Mouse (Mus musculus): ENCODE data around the gene Col5a1. TPM values are rescaled to one million over a fixed set of nuclear protein-coding genes. Genes with fewer than 3 reads are reported as not detected.

Col5a1 gene
- polyA plus RNA-seq, 1 experiment from 2014 or later, result 124 TPM

DNA sequence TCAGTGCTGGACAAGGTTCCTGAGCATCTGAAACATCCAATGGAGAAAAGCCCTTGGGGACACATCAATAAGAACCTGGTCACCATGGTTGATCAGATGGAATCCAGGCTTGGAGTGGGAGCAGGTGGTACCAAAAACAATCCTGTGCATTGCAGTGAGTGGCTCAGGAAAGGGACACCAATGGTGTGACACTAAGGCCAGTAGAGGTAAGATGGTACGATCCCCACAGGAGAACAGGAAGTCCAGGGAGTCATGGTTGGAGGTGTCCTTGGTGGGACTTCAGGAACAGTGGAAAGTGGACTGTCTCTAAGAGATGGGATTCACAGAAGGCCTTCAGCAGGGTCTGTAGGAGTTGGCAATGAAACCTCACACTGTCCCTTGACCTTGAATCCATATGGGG, 154.2 kb downstream of the Col5a1 start:
- peaks cover 39% of the 10 kb centered on the region for H3K36me3 ChIP-seq (ENCODE audit: control insufficient read depth, insufficient read depth, low read length)
- no peaks in the 10 kb centered on the region for H3K4me1 ChIP-seq (replicated peaks; ENCODE audit: control insufficient read depth, insufficient read depth, low read length)
- no peaks in the 10 kb centered on the region for H3K9me3 ChIP-seq (ENCODE audit: control insufficient read depth, low read length)
- H3K4me3 ChIP-seq (ENCODE audit: low read depth, low read length), result no peak overlapping the region
- 92% methylated on average over 1 of the region's 1 CpGs for WGBS
- no peak for DNase-seq (ENCODE audit: low spot score)
- no peak for ATAC-seq (replicated peaks; ENCODE audit: low FRiP score, low TSS enrichment, low read depth)
- no peak overlapping the region for H3K27ac ChIP-seq (ENCODE audit: low read depth)
- H3K4me2 ChIP-seq (ENCODE audit: low read length), result no peak overlapping the region
- no peaks in the 10 kb centered on the region for H3K27me3 ChIP-seq (replicated peaks; ENCODE audit: control insufficient read depth, insufficient read depth, low read length)
- no peak overlapping the region for H3K9ac ChIP-seq (ENCODE audit: low read length)

DNA sequence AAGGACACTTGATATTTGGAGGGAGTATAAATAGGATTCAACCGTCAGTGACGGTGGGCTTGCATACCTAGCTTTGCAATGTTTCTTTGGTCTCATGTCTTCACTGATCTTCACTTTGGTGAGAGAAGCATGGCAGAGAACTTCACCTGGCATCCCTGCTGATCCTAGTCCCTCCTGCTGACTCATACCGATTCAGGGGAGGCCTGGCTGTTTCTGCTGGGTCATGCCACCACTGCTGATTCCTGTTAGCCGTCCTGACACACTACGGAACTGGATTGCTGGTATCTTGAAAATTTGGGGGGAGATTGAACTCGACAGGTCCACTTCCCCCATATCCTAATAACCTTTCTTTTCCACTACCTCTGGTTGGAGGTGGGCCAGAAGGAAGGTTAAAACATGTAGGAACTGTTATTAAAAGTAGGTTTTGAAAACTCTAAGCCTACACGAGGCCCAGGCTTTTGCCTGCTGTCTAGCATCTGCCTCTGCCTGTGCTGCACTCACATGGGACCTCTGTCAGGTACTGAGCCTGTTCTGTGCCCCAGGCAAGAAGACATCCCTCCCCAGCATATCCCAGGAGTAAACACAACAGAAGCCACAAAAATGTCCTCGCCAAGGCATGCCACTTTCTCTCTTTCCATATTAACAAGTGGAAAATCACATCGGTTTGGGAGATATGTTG, 158.8 kb downstream of the Col5a1 start:
- no peaks in the 10 kb centered on the region for H3K27me3 ChIP-seq (replicated peaks; ENCODE audit: control insufficient read depth, insufficient read depth, low read length)
- H3K4me2 ChIP-seq (ENCODE audit: low read length), result no peak overlapping the region
- no peak overlapping the region for H3K4me3 ChIP-seq (ENCODE audit: low read depth, low read length)
- peaks cover 5% of the 10 kb centered on the region; the same call in 1 of the 2 replicates for H3K4me1 ChIP-seq (replicated peaks; ENCODE audit: control insufficient read depth, insufficient read depth, low read length)
- ATAC-seq (replicated peaks; ENCODE audit: low FRiP score, low TSS enrichment, low read depth), result no peak
- 86% methylated on average over 9 of the region's 9 CpGs for WGBS
- H3K27ac ChIP-seq (ENCODE audit: low read depth), result no peak overlapping the region
- H3K9ac ChIP-seq (ENCODE audit: low read length), result no peak overlapping the region
- H3K9me3 ChIP-seq (ENCODE audit: control insufficient read depth, low read length), result no peaks in the 10 kb centered on the region
- DNase-seq (ENCODE audit: low spot score), result no peak
- no peaks in the 10 kb centered on the region for H3K36me3 ChIP-seq (ENCODE audit: control insufficient read depth, insufficient read depth, low read length)

DNA sequence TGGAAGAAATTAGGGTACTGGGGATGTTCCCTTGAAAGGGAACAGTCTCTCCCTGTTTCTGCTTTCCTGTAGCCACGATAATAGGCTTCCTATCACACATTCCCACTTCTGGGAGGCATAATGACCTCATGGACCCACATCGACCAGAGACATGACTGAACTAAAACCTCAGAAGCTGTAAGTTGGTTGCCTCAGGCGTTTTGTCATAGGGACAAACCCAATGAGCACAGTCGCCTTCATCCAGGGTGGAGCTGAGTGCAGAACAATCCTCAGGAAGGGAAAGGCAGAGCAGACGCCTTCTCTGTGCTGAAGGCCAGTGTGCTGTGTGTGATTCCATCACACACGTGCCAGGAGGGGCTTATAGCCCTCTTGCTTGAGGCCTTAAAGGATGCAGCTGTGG, 160.1 kb downstream of the Col5a1 start:
- DNase-seq (ENCODE audit: low spot score) (no peak), ATAC-seq (replicated peaks; ENCODE audit: low FRiP score, low TSS enrichment, low read depth) (no peak)
- 74% methylated on average over 6 of the region's 6 CpGs for WGBS
- H3K4me1 ChIP-seq (replicated peaks; ENCODE audit: control insufficient read depth, insufficient read depth, low read length), result peaks cover 5% of the 10 kb centered on the region; the same call in 1 of the 2 replicates
- no peaks in the 10 kb centered on the region for H3K27me3 ChIP-seq (replicated peaks; ENCODE audit: control insufficient read depth, insufficient read depth, low read length)
- H3K27ac ChIP-seq (ENCODE audit: low read depth), result no peak overlapping the region
- no peak overlapping the region for H3K9ac ChIP-seq (ENCODE audit: low read length)
- no peaks in the 10 kb centered on the region for H3K36me3 ChIP-seq (ENCODE audit: control insufficient read depth, insufficient read depth, low read length)
- no peak overlapping the region for H3K4me3 ChIP-seq (ENCODE audit: low read depth, low read length)
- no peaks in the 10 kb centered on the region for H3K9me3 ChIP-seq (ENCODE audit: control insufficient read depth, low read length)
- H3K4me2 ChIP-seq (ENCODE audit: low read length), result no peak overlapping the region

DNA sequence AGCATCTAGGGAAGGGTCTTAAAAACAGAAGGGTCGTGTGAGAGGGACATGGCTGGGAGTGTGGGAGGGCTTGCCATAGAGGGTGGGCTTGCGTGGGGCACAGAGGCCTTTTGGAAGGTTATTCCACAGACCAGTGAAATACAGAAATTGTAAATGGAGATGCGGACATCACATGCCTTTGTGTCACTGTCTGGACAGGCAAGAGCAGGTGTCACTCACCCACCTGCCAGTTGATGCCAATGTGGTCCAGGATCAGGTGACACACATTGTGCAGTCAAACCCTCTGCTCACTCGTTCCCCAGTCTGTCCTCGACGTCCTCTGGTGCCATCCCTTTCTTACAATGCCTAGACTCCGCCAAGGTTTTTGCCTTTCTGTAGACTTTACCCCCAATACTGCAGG, 160.9 kb downstream of the Col5a1 start:
- peaks cover 5% of the 10 kb centered on the region; the same call in 1 of the 2 replicates for H3K4me1 ChIP-seq (replicated peaks; ENCODE audit: control insufficient read depth, insufficient read depth, low read length)
- WGBS, result 85% methylated on average over 7 of the region's 7 CpGs
- no peak for ATAC-seq (replicated peaks; ENCODE audit: low FRiP score, low TSS enrichment, low read depth)
- no peaks in the 10 kb centered on the region for H3K27me3 ChIP-seq (replicated peaks; ENCODE audit: control insufficient read depth, insufficient read depth, low read length)
- no peaks in the 10 kb centered on the region for H3K9me3 ChIP-seq (ENCODE audit: control insufficient read depth, low read length)
- DNase-seq (ENCODE audit: low spot score), result no peak
- no peak overlapping the region for H3K4me3 ChIP-seq (ENCODE audit: low read depth, low read length)
- H3K27ac ChIP-seq (ENCODE audit: low read depth), result no peak overlapping the region
- no peak overlapping the region for H3K9ac ChIP-seq (ENCODE audit: low read length)
- H3K36me3 ChIP-seq (ENCODE audit: control insufficient read depth, insufficient read depth, low read length), result no peaks in the 10 kb centered on the region
- H3K4me2 ChIP-seq (ENCODE audit: low read length), result no peak overlapping the region

DNA sequence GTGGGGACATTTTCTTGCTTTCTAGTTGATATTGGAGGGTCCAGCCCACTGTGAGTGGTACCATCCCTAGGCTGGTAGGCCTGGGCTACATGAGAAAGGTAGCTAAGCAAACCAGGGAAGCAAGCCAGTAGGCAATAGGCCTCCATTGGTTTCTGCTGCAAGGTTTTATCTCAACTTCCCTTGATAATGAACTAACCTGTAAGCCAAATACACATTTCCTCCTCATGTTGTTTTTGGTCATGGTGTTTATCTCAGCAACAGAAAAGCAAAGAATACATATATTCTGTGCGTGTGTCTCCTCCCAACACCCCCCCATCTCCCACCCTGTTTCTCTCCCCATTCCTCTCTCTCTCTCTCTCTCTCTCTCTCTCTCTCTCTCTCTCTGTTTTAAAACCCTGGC, 173.7 kb downstream of the Col5a1 start:
- DNase-seq (ENCODE audit: low spot score) (no peak), ATAC-seq (replicated peaks; ENCODE audit: low FRiP score, low TSS enrichment, low read depth) (no peak)
- WGBS, result 80% methylated on average over 1 of the region's 1 CpGs
- Histone ChIP-seq H3K4me2 (ENCODE audit: low read length) (no peak overlapping the region), H3K36me3 (ENCODE audit: control insufficient read depth, insufficient read depth, low read length) (no peaks in the 10 kb centered on the region), H3K9ac (ENCODE audit: low read length) (no peak overlapping the region), H3K27ac (ENCODE audit: low read depth) (no peak overlapping the region), H3K9me3 (ENCODE audit: control insufficient read depth, low read length) (no peaks in the 10 kb centered on the region), H3K4me1 (replicated peaks; ENCODE audit: control insufficient read depth, insufficient read depth, low read length) (no peaks in the 10 kb centered on the region), H3K27me3 (replicated peaks; ENCODE audit: control insufficient read depth, insufficient read depth, low read length) (no peaks in the 10 kb centered on the region), H3K4me3 (ENCODE audit: low read depth, low read length) (no peak overlapping the region)

DNA sequence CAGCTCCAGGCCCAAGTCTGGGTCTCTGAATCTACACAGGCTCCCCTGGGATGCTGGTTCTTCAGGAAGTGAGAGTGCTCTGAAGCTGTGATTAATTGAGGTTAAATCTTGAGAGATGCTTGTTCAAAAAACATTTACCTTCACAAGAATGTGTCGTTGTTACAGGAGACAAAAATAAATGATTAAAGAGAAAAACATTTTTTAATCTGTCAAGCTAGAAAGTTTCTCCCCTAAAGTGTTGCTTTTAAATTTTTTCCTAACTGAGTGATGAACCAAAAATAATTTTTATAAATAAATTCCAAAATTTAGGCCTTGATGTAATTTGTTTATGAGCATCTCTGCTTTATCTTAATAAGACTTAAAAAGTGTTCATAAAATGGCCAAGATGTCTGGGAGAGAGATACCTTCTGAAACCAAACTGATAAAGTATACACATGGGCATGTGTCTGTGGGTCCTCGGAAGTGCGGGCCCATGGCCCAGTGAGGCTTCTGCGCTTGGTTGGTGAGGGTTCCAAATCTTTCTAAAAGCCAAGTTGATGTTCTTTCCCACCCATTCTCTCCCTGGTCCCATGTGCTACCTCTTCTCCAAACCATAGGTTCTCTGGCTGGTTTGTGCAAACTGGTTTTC, 177.6 kb downstream of the Col5a1 start:
- 85% methylated on average over 4 of the region's 4 CpGs for WGBS
- Histone ChIP-seq H3K9ac (ENCODE audit: low read length) (no peak overlapping the region), H3K27me3 (replicated peaks; ENCODE audit: control insufficient read depth, insufficient read depth, low read length) (no peaks in the 10 kb centered on the region), H3K4me2 (ENCODE audit: low read length) (no peak overlapping the region), H3K9me3 (ENCODE audit: control insufficient read depth, low read length) (no peaks in the 10 kb centered on the region), H3K36me3 (ENCODE audit: control insufficient read depth, insufficient read depth, low read length) (no peaks in the 10 kb centered on the region), H3K27ac (ENCODE audit: low read depth) (no peak overlapping the region), H3K4me3 (ENCODE audit: low read depth, low read length) (no peak overlapping the region), H3K4me1 (replicated peaks; ENCODE audit: control insufficient read depth, insufficient read depth, low read length) (no peaks in the 10 kb centered on the region)
- DNase-seq (ENCODE audit: low spot score) (no peak), ATAC-seq (replicated peaks; ENCODE audit: low FRiP score, low TSS enrichment, low read depth) (no peak)

DNA sequence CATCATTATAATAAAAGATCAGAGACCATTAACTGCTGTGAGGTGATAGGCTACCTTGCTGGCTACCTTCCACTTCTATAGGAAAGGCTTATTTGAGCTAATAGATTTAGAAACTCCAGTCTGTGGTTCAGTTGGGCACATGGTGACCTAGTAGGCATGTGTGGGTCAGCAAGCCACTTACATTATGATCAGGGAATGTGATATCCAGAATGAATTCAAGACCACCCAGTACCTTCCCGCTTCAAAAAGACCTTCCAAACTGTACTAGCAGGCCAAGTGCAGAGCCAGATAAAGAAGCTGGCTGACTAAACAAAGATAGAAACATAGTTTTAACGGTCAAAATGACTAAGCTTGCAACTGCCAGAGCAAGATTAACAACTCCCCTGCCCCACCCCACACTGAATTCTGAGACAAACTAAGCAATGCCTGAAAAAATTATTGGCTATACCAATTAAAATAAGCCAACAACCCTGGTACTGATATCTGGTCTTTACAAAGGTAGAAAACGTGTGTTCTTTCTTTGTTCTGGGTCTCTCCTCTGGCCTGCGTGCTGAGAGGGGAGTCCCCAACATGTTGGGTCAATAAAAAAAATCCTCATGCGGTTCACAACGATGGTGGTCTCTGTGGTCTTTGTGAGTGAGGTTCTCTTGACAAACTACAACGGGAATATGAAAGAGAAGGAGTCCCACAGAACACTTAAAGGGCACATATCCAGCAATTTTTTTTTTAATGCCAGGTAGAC, 178.3 kb downstream of the Col5a1 start:
- Histone ChIP-seq H3K9ac (ENCODE audit: low read length) (no peak overlapping the region), H3K4me2 (ENCODE audit: low read length) (no peak overlapping the region), H3K27ac (ENCODE audit: low read depth) (no peak overlapping the region), H3K9me3 (ENCODE audit: control insufficient read depth, low read length) (no peaks in the 10 kb centered on the region), H3K36me3 (ENCODE audit: control insufficient read depth, insufficient read depth, low read length) (no peaks in the 10 kb centered on the region), H3K4me3 (ENCODE audit: low read depth, low read length) (no peak overlapping the region), H3K4me1 (replicated peaks; ENCODE audit: control insufficient read depth, insufficient read depth, low read length) (no peaks in the 10 kb centered on the region), H3K27me3 (replicated peaks; ENCODE audit: control insufficient read depth, insufficient read depth, low read length) (no peaks in the 10 kb centered on the region)
- 70% methylated on average over 7 of the region's 7 CpGs for WGBS
- DNase-seq (ENCODE audit: low spot score) (no peak), ATAC-seq (replicated peaks; ENCODE audit: low FRiP score, low TSS enrichment, low read depth) (no peak)

DNA sequence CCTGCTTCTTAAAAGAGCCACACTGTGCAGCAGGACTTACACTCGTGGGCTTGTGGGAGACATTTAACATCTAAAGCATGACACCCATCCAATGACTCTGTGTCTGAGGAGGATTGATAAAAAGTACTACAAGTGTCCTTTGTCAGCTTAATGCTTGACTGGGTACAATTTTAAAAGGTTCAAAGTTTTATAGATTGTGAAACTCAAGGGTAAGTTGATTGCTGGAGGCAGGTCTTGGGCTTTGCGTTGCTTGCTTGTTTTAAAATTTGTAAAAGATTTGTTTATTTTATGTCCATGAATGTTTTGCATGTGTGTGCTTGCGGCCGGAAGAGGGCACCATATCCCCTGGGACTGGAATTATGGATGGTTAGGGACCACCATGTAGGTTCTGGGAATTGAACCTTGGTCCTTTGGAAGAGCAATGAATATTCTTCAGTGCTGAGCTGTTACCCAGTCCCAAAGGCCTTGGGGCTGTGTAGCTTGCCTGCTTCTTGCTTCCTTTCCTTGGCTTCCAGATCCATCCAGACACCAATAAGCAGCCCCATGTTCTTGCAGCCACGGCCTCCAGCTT, 178.9 kb downstream of the Col5a1 start:
- H3K4me3 ChIP-seq (ENCODE audit: low read depth, low read length), result no peak overlapping the region
- H3K4me2 ChIP-seq (ENCODE audit: low read length), result no peak overlapping the region
- no peaks in the 10 kb centered on the region for H3K4me1 ChIP-seq (replicated peaks; ENCODE audit: control insufficient read depth, insufficient read depth, low read length)
- H3K36me3 ChIP-seq (ENCODE audit: control insufficient read depth, insufficient read depth, low read length), result no peaks in the 10 kb centered on the region
- DNase-seq (ENCODE audit: low spot score) (no peak), ATAC-seq (replicated peaks; ENCODE audit: low FRiP score, low TSS enrichment, low read depth) (no peak)
- no peaks in the 10 kb centered on the region for H3K9me3 ChIP-seq (ENCODE audit: control insufficient read depth, low read length)
- H3K27me3 ChIP-seq (replicated peaks; ENCODE audit: control insufficient read depth, insufficient read depth, low read length), result no peaks in the 10 kb centered on the region
- H3K27ac ChIP-seq (ENCODE audit: low read depth), result no peak overlapping the region
- WGBS, result 83% methylated on average over 5 of the region's 5 CpGs
- H3K9ac ChIP-seq (ENCODE audit: low read length), result no peak overlapping the region
